Mouse (Mus musculus): Measurements from ENCODE around the gene Wwox. TPM values are rescaled to one million over a fixed set of nuclear protein-coding genes. Genes with fewer than 3 reads are reported as not detected.

The Wwox gene
- total RNA-seq, 2 experiments from 2014 or later, result 28.8 to 30.2 TPM

- no peak for DNase-seq (ENCODE audit: low spot score in 2 of 2)
Observed at GRCm38 (mm10) chr8:115071231-115071630, 631.8 kb downstream of the Wwox start.

- no peak for DNase-seq (ENCODE audit: low spot score in 2 of 2)
Observed at GRCm38 (mm10) chr8:115078296-115078695, 638.8 kb downstream of the Wwox start.

- DNase-seq (ENCODE audit: low spot score in 2 of 2), result no peak
Observed at GRCm38 (mm10) chr8:115081302-115082207, 642.1 kb downstream of the Wwox start.

GRCm38 (mm10) chr8:115088162-115088561 lies 648.7 kb downstream of the Wwox start:
- no peak for DNase-seq (ENCODE audit: low spot score in 2 of 2)

- DNase-seq (ENCODE audit: low spot score in 2 of 2), result no peak
Observed at GRCm38 (mm10) chr8:115089744-115090143, 650.3 kb downstream of the Wwox start.

- DNase-seq (ENCODE audit: low spot score in 2 of 2), result no peak
Observed at GRCm38 (mm10) chr8:115090202-115090601, 650.7 kb downstream of the Wwox start.

- DNase-seq (ENCODE audit: low spot score in 2 of 2), result no peak
Observed at GRCm38 (mm10) chr8:115095548-115095947, 656.1 kb downstream of the Wwox start.

GRCm38 (mm10) chr8:115097988-115098562 lies 658.6 kb downstream of the Wwox start:
- no peak for DNase-seq (ENCODE audit: low spot score in 2 of 2)

- no peak for DNase-seq (ENCODE audit: low spot score in 2 of 2)
Observed at GRCm38 (mm10) chr8:115109309-115109708, 669.9 kb downstream of the Wwox start.

GRCm38 (mm10) chr8:115110423-115110822 lies 671.0 kb downstream of the Wwox start:
- DNase-seq (ENCODE audit: low spot score in 2 of 2), result no peak

GRCm38 (mm10) chr8:115112062-115112461 lies 672.6 kb downstream of the Wwox start:
- no peak for DNase-seq (ENCODE audit: low spot score in 2 of 2)

- no peak for DNase-seq (ENCODE audit: low spot score in 2 of 2)
Observed at GRCm38 (mm10) chr8:115114498-115114897, 675.0 kb downstream of the Wwox start.

GRCm38 (mm10) chr8:115126081-115126480 lies 686.6 kb downstream of the Wwox start:
- DNase-seq (ENCODE audit: low spot score in 2 of 2), result no peak

GRCm38 (mm10) chr8:115126674-115127073 lies 687.2 kb downstream of the Wwox start:
- DNase-seq (ENCODE audit: low spot score in 2 of 2), result no peak

GRCm38 (mm10) chr8:115129307-115129706 lies 689.9 kb downstream of the Wwox start:
- no peak for DNase-seq (ENCODE audit: low spot score in 2 of 2)

- no peak for DNase-seq (ENCODE audit: low spot score in 2 of 2)
Observed at GRCm38 (mm10) chr8:115133119-115133518, 693.7 kb downstream of the Wwox start.

- no peak for DNase-seq (ENCODE audit: low spot score in 2 of 2)
Observed at GRCm38 (mm10) chr8:115133711-115134218, 694.3 kb downstream of the Wwox start.

GRCm38 (mm10) chr8:115136888-115137287 lies 697.4 kb downstream of the Wwox start:
- DNase-seq (ENCODE audit: low spot score in 2 of 2), result no peak

GRCm38 (mm10) chr8:115141614-115142013 lies 702.2 kb downstream of the Wwox start:
- no peak for DNase-seq (ENCODE audit: low spot score in 2 of 2)

GRCm38 (mm10) chr8:115143530-115144320 lies 704.3 kb downstream of the Wwox start:
- no peak for DNase-seq (ENCODE audit: low spot score in 2 of 2)

GRCm38 (mm10) chr8:115147006-115147405 lies 707.6 kb downstream of the Wwox start:
- DNase-seq (ENCODE audit: low spot score in 2 of 2), result no peak
